Mouse (Mus musculus): ENCODE measurements around the gene Trappc13. TPM values are rescaled to one million over a fixed set of nuclear protein-coding genes. Genes with fewer than 3 reads are reported as not detected.
A peak's percentile ranks its signal among the peaks of the same experiment; 100 is the strongest.

The Trappc13 gene
- polyA plus RNA-seq, 1 experiment = 12.1 TPM

DNA sequence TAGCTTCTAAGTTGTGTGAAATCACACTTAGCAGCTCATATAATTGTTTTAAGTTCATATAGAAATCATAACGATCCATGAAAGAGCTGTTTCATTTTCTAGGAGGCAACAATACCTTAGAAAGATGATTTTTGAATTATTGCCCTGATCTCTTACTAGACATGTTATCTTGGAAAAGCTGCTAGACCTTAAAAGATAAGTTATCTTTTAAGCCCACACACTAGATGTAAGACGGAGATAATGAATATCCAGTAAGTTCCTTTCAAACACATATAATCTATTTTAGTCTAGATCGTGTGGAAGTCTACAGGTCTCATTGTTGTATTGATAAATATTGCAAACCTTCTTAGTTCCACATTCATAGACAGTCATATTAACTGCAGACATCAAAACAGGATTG is 1.4 kb downstream of the Trappc13 start:
- no peak overlapping the region for H3K4me3 ChIP-seq (ENCODE audit: insufficient read depth, low read depth, low read length)
- H3K27ac ChIP-seq (ENCODE audit: insufficient read depth, low read depth, low read length) = no peak overlapping the region
- no peak for TF ChIP-seq CTCF (conservative IDR thresholded peaks at IDR 0.05; ENCODE audit: insufficient read depth, insufficient read length, low read depth, low read length)
- TF ChIP-seq POLR2A (IDR thresholded peaks at IDR 0.05; ENCODE audit: low read depth, low read length) = no peak
- no peak for DNase-seq
- peaks cover 2% of the 10 kb centered on the region; the same call in 1 of the 2 replicates for H3K4me1 ChIP-seq (ENCODE audit: control insufficient read depth, insufficient read depth, low read length)
- 67% methylated on average over 3 of the region's 3 CpGs for WGBS
- H3K27me3 ChIP-seq (replicated peaks; ENCODE audit: control insufficient read depth, insufficient read depth, low read length) = no peaks in the 10 kb centered on the region
- no peaks in the 10 kb centered on the region for H3K36me3 ChIP-seq (ENCODE audit: control insufficient read depth, insufficient read depth, low read length)

GRCm38 (mm10) chr13:104172498-104172897 is 5.8 kb downstream of the Trappc13 start:
- DNase-seq = no peak
- no peaks in the 10 kb centered on the region for H3K27me3 ChIP-seq (replicated peaks; ENCODE audit: control insufficient read depth, insufficient read depth, low read length)
- TF ChIP-seq POLR2A (IDR thresholded peaks at IDR 0.05; ENCODE audit: low read depth, low read length) (no peak), CTCF (conservative IDR thresholded peaks at IDR 0.05; ENCODE audit: insufficient read depth, insufficient read length, low read depth, low read length) (no peak)
- H3K4me1 ChIP-seq (ENCODE audit: control insufficient read depth, insufficient read depth, low read length) = peaks cover 2% of the 10 kb centered on the region; the same call in 1 of the 2 replicates
- H3K4me3 ChIP-seq (ENCODE audit: insufficient read depth, low read depth, low read length) = no peak overlapping the region
- H3K36me3 ChIP-seq (ENCODE audit: control insufficient read depth, insufficient read depth, low read length) = no peaks in the 10 kb centered on the region
- H3K27ac ChIP-seq (ENCODE audit: insufficient read depth, low read depth, low read length) = no peak overlapping the region

DNA sequence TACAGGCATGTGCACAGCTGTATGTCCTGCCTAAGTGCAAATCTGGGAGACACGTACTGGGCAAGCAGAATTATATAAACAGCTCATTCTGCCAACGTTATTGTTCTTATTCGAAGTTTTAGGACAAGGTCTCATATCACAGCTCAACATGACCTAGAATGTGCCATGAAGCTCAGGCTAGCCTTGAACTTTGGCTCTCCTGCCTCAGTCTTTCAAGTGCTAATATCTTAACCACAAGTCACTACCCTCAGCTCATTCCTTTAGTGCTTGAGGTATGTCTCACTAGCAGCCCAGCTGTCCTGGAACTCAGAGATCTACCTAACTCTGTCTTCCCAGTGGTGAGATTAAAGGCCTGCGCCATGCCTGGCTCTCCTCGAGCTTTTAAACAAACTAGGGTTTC is 6.6 kb downstream of the Trappc13 start:
- no peaks in the 10 kb centered on the region; the same call in 1 of the 2 replicates for H3K36me3 ChIP-seq (ENCODE audit: control insufficient read depth, insufficient read depth, low read length)
- H3K27me3 ChIP-seq (replicated peaks; ENCODE audit: control insufficient read depth, insufficient read depth, low read length) = no peaks in the 10 kb centered on the region
- H3K4me3 ChIP-seq (ENCODE audit: insufficient read depth, low read depth, low read length) = no peak overlapping the region
- H3K27ac ChIP-seq (ENCODE audit: insufficient read depth, low read depth, low read length) = no peak overlapping the region
- H3K4me1 ChIP-seq (ENCODE audit: control insufficient read depth, insufficient read depth, low read length) = peaks cover 2% of the 10 kb centered on the region; the same call in 1 of the 2 replicates
- no peak for TF ChIP-seq CTCF (conservative IDR thresholded peaks at IDR 0.05; ENCODE audit: insufficient read depth, insufficient read length, low read depth, low read length)
- TF ChIP-seq POLR2A (IDR thresholded peaks at IDR 0.05; ENCODE audit: low read depth, low read length) = no peak
- WGBS = 88% methylated on average over 5 of the region's 5 CpGs
- DNase-seq = no peak

- no peak for TF ChIP-seq CTCF (conservative IDR thresholded peaks at IDR 0.05; ENCODE audit: insufficient read depth, insufficient read length, low read depth, low read length)
- TF ChIP-seq POLR2A (IDR thresholded peaks at IDR 0.05; ENCODE audit: low read depth, low read length) = no peak
- H3K27ac ChIP-seq (ENCODE audit: insufficient read depth, low read depth, low read length) = no peak overlapping the region
- H3K4me1 ChIP-seq (ENCODE audit: control insufficient read depth, insufficient read depth, low read length) = no peaks in the 10 kb centered on the region
- H3K27me3 ChIP-seq (replicated peaks; ENCODE audit: control insufficient read depth, insufficient read depth, low read length) = no peaks in the 10 kb centered on the region
- peaks cover 7% of the 10 kb centered on the region for H3K36me3 ChIP-seq (ENCODE audit: control insufficient read depth, insufficient read depth, low read length)
- 70% methylated on average over 1 of the region's 1 CpGs for WGBS
- DNase-seq = no peak
- H3K4me3 ChIP-seq (ENCODE audit: insufficient read depth, low read depth, low read length) = no peak overlapping the region
Measured at GRCm38 (mm10) chr13:104155686-104156085, 22.6 kb downstream of the Trappc13 start.

DNA sequence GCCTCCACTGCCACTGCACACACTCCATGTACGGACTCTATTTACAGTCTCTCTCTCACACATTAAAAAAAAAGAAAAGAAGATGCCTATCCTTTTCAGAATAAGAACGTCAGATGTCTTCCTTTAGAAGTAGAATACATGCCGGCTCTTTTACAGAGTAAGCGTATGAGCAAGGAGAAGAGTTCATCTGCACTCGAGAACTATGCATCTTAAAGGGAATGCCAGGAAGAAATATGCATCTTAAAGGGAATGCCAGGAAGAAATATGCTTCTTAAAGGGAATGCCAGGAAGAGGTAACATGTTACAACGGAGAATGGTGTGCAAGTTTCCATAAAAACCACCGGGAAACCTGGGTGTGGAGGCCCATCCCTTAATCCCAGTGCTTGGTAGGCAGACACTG is 23.2 kb downstream of the Trappc13 start:
- Histone ChIP-seq H3K4me1 (ENCODE audit: control insufficient read depth, insufficient read depth, low read length) (no peaks in the 10 kb centered on the region), H3K27ac (ENCODE audit: insufficient read depth, low read depth, low read length) (no peak overlapping the region), H3K36me3 (ENCODE audit: control insufficient read depth, insufficient read depth, low read length) (peaks cover 7% of the 10 kb centered on the region), H3K4me3 (ENCODE audit: insufficient read depth, low read depth, low read length) (no peak overlapping the region), H3K27me3 (replicated peaks; ENCODE audit: control insufficient read depth, insufficient read depth, low read length) (no peaks in the 10 kb centered on the region)
- TF ChIP-seq POLR2A (IDR thresholded peaks at IDR 0.05; ENCODE audit: low read depth, low read length) (no peak), CTCF (conservative IDR thresholded peaks at IDR 0.05; ENCODE audit: insufficient read depth, insufficient read length, low read depth, low read length) (no peak)
- no peak for DNase-seq
- 85% methylated on average over 7 of the region's 7 CpGs for WGBS

- no peak for TF ChIP-seq POLR2A (IDR thresholded peaks at IDR 0.05; ENCODE audit: low read depth, low read length)
- no peak for TF ChIP-seq CTCF (conservative IDR thresholded peaks at IDR 0.05; ENCODE audit: insufficient read depth, insufficient read length, low read depth, low read length)
- H3K36me3 ChIP-seq (ENCODE audit: control insufficient read depth, insufficient read depth, low read length) = peaks cover 7% of the 10 kb centered on the region
- WGBS = 92% methylated on average over 5 of the region's 5 CpGs
Measured at GRCm38 (mm10) chr13:104154180-104154579, 24.1 kb downstream of the Trappc13 start.

GRCm38 (mm10) chr13:104145646-104146045 is 32.6 kb downstream of the Trappc13 start:
- WGBS = 81% methylated on average over 3 of the region's 3 CpGs

More at GRCm38 (mm10) chr13:104154180-104154579, 24.1 kb downstream of the Trappc13 start:
- Histone ChIP-seq H3K27ac (ENCODE audit: insufficient read depth, low read depth, low read length) (no peak overlapping the region), H3K27me3 (replicated peaks; ENCODE audit: control insufficient read depth, insufficient read depth, low read length) (no peaks in the 10 kb centered on the region), H3K4me3 (ENCODE audit: insufficient read depth, low read depth, low read length) (no peak overlapping the region), H3K4me1 (ENCODE audit: control insufficient read depth, insufficient read depth, low read length) (no peaks in the 10 kb centered on the region)
- no peak for DNase-seq

More at GRCm38 (mm10) chr13:104145646-104146045, 32.6 kb downstream of the Trappc13 start:
- Histone ChIP-seq H3K4me3 (ENCODE audit: insufficient read depth, low read depth, low read length) (no peak overlapping the region), H3K27ac (ENCODE audit: insufficient read depth, low read depth, low read length) (no peak overlapping the region), H3K36me3 (ENCODE audit: control insufficient read depth, insufficient read depth, low read length) (peaks cover 5% of the 10 kb centered on the region), H3K27me3 (replicated peaks; ENCODE audit: control insufficient read depth, insufficient read depth, low read length) (no peaks in the 10 kb centered on the region), H3K4me1 (ENCODE audit: control insufficient read depth, insufficient read depth, low read length) (no peaks in the 10 kb centered on the region)
- DNase-seq = peak; percentile 22
- TF ChIP-seq POLR2A (IDR thresholded peaks at IDR 0.05; ENCODE audit: low read depth, low read length) (no peak), CTCF (conservative IDR thresholded peaks at IDR 0.05; ENCODE audit: insufficient read depth, insufficient read length, low read depth, low read length) (no peak)

Data from kidney, adult 2 months (tissue).